Mouse (Mus musculus): ENCODE data around the gene Spaca9. TPM values are rescaled to one million over a fixed set of nuclear protein-coding genes. Genes with fewer than 3 reads are reported as not detected.

Spaca9 gene
- under 1 TPM in 1 of 2 experiments, not detected in 1; 0.88 TPM for total RNA-seq (2021)
- long read RNA-seq, experiment 1: 0 reads
- long read RNA-seq, experiment 2, partial matches to known transcripts: 1 of 1 reads
- long read RNA-seq, experiment 2, other reads (novel, unspliced or antisense): 0 of 1 reads

- DNase-seq (ENCODE audit: low spot score in 2 of 2): peak; percentile 75 to 85
Observed at GRCm38 (mm10) chr2:28699361-28700335, at the start of gene Spaca9, which contains the start of gene Ak8. Spaca9 (minus strand) TSS chr2:28699727. Ak8 (plus strand) TSS chr2:28700164.

- DNase-seq (ENCODE audit: low spot score in 2 of 2): no peak
Observed at GRCm38 (mm10) chr2:28747705-28748104, 48.2 kb upstream of the Spaca9 start.

- no peak for DNase-seq (ENCODE audit: low spot score in 2 of 2)
Observed at GRCm38 (mm10) chr2:28746682-28747332, 47.3 kb upstream of the Spaca9 start.

GRCm38 (mm10) chr2:28742701-28743100 is 43.2 kb upstream of the Spaca9 start:
- no peak for DNase-seq (ENCODE audit: low spot score in 2 of 2)

- DNase-seq (ENCODE audit: low spot score in 2 of 2): no peak
Observed at GRCm38 (mm10) chr2:28740159-28740558, 40.6 kb upstream of the Spaca9 start.

- DNase-seq (ENCODE audit: low spot score in 2 of 2): no peak
Observed at GRCm38 (mm10) chr2:28737112-28737511, 37.6 kb upstream of the Spaca9 start.

- DNase-seq (ENCODE audit: low spot score in 2 of 2): no peak
Observed at GRCm38 (mm10) chr2:28730676-28731075, 31.1 kb upstream of the Spaca9 start.

- no peak for DNase-seq (ENCODE audit: low spot score in 2 of 2)
Observed at GRCm38 (mm10) chr2:28727786-28728404, 28.4 kb upstream of the Spaca9 start.

GRCm38 (mm10) chr2:28723912-28724311 is 24.4 kb upstream of the Spaca9 start:
- DNase-seq (ENCODE audit: low spot score in 2 of 2): no peak

GRCm38 (mm10) chr2:28722419-28722818 is 22.9 kb upstream of the Spaca9 start:
- DNase-seq (ENCODE audit: low spot score in 2 of 2): no peak

- DNase-seq (ENCODE audit: low spot score in 2 of 2): no peak
Observed at GRCm38 (mm10) chr2:28713036-28713435, 13.5 kb upstream of the Spaca9 start.

GRCm38 (mm10) chr2:28706787-28707186 is 7.3 kb upstream of the Spaca9 start:
- no peak for DNase-seq (ENCODE audit: low spot score in 2 of 2)

- no peak for DNase-seq (ENCODE audit: low spot score in 2 of 2)
Observed at GRCm38 (mm10) chr2:28706106-28706636, 6.6 kb upstream of the Spaca9 start.

- no peak for DNase-seq (ENCODE audit: low spot score in 2 of 2)
Observed at GRCm38 (mm10) chr2:28701646-28702262, 2.2 kb upstream of the Spaca9 start.

GRCm38 (mm10) chr2:28698566-28698965 is 961 bp downstream of the Spaca9 start:
- no peak for DNase-seq (ENCODE audit: low spot score in 2 of 2)

GRCm38 (mm10) chr2:28692692-28693091 is 6.8 kb downstream of the Spaca9 start:
- no peak for DNase-seq (ENCODE audit: low spot score in 2 of 2)

GRCm38 (mm10) chr2:28688431-28688830 is 11.1 kb downstream of the Spaca9 start:
- DNase-seq (ENCODE audit: low spot score in 2 of 2): no peak

- no peak for DNase-seq (ENCODE audit: low spot score in 2 of 2)
Observed at GRCm38 (mm10) chr2:28685895-28686294, 13.6 kb downstream of the Spaca9 start.

- DNase-seq (ENCODE audit: low spot score in 2 of 2): no peak
Observed at GRCm38 (mm10) chr2:28681718-28682117, 17.8 kb downstream of the Spaca9 start.

- DNase-seq (ENCODE audit: low spot score in 2 of 2): no peak
Observed at GRCm38 (mm10) chr2:28680710-28681109, 18.8 kb downstream of the Spaca9 start.

GRCm38 (mm10) chr2:28676005-28676404 is 23.5 kb downstream of the Spaca9 start:
- no peak for DNase-seq (ENCODE audit: low spot score in 2 of 2)
